Mouse (Mus musculus): ENCODE measurements around the gene Tsfm. TPM values are rescaled to one million over a fixed set of nuclear protein-coding genes. Genes with fewer than 3 reads are reported as not detected.

Tsfm gene
- polyA plus RNA-seq, 1 experiment from 2014 or later = 97.1 TPM

DNA sequence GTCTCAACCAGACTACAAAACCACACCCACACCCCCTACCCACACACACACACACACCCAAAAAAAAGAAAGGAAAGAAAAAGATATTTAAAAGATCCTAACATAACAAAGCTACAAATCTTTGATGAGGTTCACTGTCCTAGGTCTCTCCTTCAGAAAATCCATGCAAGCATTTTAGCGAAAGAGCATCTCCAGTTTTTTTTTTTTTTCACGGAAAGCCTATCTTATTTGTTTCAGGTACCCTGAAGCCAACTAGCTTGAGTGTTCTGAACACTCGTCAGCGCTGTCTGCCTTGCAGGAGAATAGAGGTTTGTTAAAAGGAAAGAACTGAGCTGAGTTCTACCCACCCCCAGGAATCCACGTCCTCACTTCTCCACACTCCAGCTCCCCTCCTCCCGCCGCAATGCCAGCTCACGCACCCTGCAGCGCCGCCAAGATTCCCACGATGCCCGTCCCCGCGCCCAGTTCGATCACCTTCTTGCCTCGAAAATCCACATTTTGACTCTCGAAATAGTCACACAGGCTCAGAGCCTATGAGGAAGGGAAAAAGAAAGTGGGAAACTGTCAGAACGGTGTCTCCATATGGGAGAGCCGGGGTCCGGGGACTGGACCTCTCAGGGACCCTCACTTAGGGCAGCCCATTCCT lies 10.1 kb upstream of the Tsfm start:
- H3K4me3 ChIP-seq (ENCODE audit: low read depth, low read length) = peak overlapping the region; percentile 84
- no peaks in the 10 kb centered on the region for H3K9me3 ChIP-seq (replicated peaks; ENCODE audit: control insufficient read depth, low read length)
- H3K27me3 ChIP-seq (ENCODE audit: control insufficient read depth, insufficient read depth, low read length) = peaks cover 8% of the 10 kb centered on the region
- no peaks in the 10 kb centered on the region; the same call in 1 of the 2 replicates for H3K4me1 ChIP-seq (ENCODE audit: control insufficient read depth, insufficient read depth, low read length)
- no peak overlapping the region for H3K27ac ChIP-seq (ENCODE audit: low read depth, low read length)
- WGBS (ENCODE audit: insufficient replicate concordance) = 2% methylated on average over 20 of the region's 20 CpGs
- peak overlapping the region; percentile 80 for H3K9ac ChIP-seq (ENCODE audit: low read depth, low read length)
- H3K4me2 ChIP-seq = peak overlapping the region; percentile 98
- no peak for ATAC-seq (replicated peaks; ENCODE audit: insufficient number of reproducible peaks, low FRiP score, low TSS enrichment)
- peaks cover 3% of the 10 kb centered on the region; the same call in 1 of the 2 replicates for H3K36me3 ChIP-seq (ENCODE audit: control insufficient read depth, insufficient read depth, low read length)

DNA sequence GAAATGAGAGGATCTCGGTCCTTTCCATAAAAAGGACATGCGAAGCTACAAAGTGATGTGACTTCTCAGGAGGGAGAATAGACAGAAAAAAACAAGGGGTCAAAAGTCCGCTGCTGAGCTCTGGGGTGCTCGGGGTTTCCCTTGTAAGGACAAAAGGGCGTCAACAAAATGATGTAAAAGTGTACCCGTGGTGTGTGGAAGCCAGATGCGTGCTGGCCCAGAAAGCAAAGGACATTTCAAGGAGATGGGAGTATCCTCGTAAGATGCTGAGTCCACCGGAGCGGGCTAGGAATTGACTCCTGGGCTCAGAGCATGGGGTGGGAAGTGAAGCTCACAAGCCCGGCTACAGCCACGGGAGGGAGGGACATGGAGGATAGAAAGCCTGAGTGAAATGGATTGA lies 7.0 kb upstream of the Tsfm start:
- 70% methylated on average over 12 of the region's 12 CpGs for WGBS (ENCODE audit: insufficient replicate concordance)
- H3K9me3 ChIP-seq (replicated peaks; ENCODE audit: control insufficient read depth, low read length) = no peaks in the 10 kb centered on the region
- no peak overlapping the region for H3K27ac ChIP-seq (ENCODE audit: low read depth, low read length)
- H3K4me2 ChIP-seq = no peak overlapping the region
- no peak for ATAC-seq (replicated peaks; ENCODE audit: insufficient number of reproducible peaks, low FRiP score, low TSS enrichment)
- H3K4me3 ChIP-seq (ENCODE audit: low read depth, low read length) = no peak overlapping the region
- no peaks in the 10 kb centered on the region for H3K36me3 ChIP-seq (ENCODE audit: control insufficient read depth, insufficient read depth, low read length)
- H3K27me3 ChIP-seq (ENCODE audit: control insufficient read depth, insufficient read depth, low read length) = peaks cover 8% of the 10 kb centered on the region
- H3K9ac ChIP-seq (ENCODE audit: low read depth, low read length) = no peak overlapping the region
- no peaks in the 10 kb centered on the region; the same call in 1 of the 2 replicates for H3K4me1 ChIP-seq (ENCODE audit: control insufficient read depth, insufficient read depth, low read length)

DNA sequence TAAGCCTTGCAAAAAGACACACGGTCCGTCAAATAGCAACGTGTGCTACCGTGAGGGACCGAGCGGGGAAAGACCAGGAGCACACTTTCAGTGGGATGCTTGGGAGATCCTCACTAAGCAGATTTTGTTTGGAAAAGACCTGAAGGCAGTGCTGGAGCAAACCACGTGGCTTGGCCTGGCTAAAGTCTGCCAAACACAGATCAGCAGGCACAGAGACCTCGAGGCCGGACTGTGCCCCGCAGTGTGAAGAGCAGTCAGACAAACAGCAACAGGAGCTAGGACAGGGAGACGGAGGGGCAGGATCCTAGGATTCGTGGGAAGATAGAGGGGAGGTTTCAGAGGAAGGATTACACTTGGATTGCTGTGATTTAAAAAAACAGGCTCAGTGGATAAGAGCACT lies 5.6 kb upstream of the Tsfm start:
- H3K36me3 ChIP-seq (ENCODE audit: control insufficient read depth, insufficient read depth, low read length) = no peaks in the 10 kb centered on the region
- peaks cover 8% of the 10 kb centered on the region for H3K27me3 ChIP-seq (ENCODE audit: control insufficient read depth, insufficient read depth, low read length)
- no peaks in the 10 kb centered on the region for H3K4me1 ChIP-seq (ENCODE audit: control insufficient read depth, insufficient read depth, low read length)
- no peak overlapping the region for H3K27ac ChIP-seq (ENCODE audit: low read depth, low read length)
- H3K4me2 ChIP-seq = no peak overlapping the region
- no peak for ATAC-seq (replicated peaks; ENCODE audit: insufficient number of reproducible peaks, low FRiP score, low TSS enrichment)
- no peaks in the 10 kb centered on the region for H3K9me3 ChIP-seq (replicated peaks; ENCODE audit: control insufficient read depth, low read length)
- H3K4me3 ChIP-seq (ENCODE audit: low read depth, low read length) = no peak overlapping the region
- H3K9ac ChIP-seq (ENCODE audit: low read depth, low read length) = no peak overlapping the region
- WGBS (ENCODE audit: insufficient replicate concordance) = 75% methylated on average over 12 of the region's 12 CpGs

DNA sequence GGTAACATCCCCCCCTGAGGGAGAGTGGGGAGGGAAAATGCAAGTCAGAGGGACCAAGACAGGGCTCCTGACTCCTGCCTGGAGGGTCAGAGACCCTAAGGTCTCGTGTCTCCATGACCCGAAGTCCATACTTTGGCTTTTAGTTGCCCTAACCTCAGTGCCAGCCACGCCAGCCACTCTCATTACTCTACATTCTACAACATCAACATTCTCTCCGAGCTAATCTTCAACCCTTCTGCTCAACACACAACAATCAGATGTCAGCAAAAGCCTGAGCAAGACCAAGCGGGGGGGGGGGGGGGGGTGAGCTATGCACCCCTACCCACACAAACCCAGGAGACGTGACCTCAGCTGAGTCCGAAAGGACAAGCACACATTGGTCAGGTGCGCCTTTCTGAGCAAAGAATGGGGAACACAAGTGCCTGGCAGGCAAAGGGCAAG lies 2.7 kb upstream of the Tsfm start:
- Histone ChIP-seq H3K36me3 (ENCODE audit: control insufficient read depth, insufficient read depth, low read length) (peaks cover 3% of the 10 kb centered on the region), H3K4me3 (ENCODE audit: low read depth, low read length) (no peak overlapping the region), H3K4me2 (no peak overlapping the region), H3K27me3 (ENCODE audit: control insufficient read depth, insufficient read depth, low read length) (no peaks in the 10 kb centered on the region), H3K27ac (ENCODE audit: low read depth, low read length) (no peak overlapping the region), H3K9me3 (replicated peaks; ENCODE audit: control insufficient read depth, low read length) (no peaks in the 10 kb centered on the region), H3K9ac (ENCODE audit: low read depth, low read length) (no peak overlapping the region), H3K4me1 (ENCODE audit: control insufficient read depth, insufficient read depth, low read length) (no peaks in the 10 kb centered on the region)
- 79% methylated on average over 8 of the region's 8 CpGs for WGBS (ENCODE audit: insufficient replicate concordance)
- no peak for ATAC-seq (replicated peaks; ENCODE audit: insufficient number of reproducible peaks, low FRiP score, low TSS enrichment)

DNA sequence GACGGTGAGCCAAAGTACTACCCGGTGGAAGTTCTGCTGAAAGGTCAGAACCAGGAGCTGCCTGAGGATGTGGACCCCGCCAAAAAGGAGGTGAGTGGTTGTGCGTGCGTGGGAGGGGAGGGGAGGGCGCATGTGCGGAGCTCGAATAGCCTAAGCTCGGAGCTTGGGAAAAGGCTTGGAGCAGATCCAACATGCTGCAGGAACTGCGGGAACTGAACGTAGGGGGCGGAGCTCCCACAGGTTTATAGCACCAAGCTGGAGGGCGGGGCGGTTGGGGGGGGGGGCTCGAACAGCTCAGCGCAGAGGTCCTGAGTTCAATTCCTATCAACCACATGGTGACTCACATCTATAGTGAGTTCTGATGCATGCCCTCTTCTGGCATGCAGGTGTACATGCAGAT lies 12.2 kb downstream of the Tsfm start:
- WGBS (ENCODE audit: insufficient replicate concordance) = 72% methylated on average over 16 of the region's 16 CpGs
- Histone ChIP-seq H3K9me3 (replicated peaks; ENCODE audit: control insufficient read depth, low read length) (no peaks in the 10 kb centered on the region), H3K27me3 (ENCODE audit: control insufficient read depth, insufficient read depth, low read length) (no peaks in the 10 kb centered on the region), H3K4me1 (ENCODE audit: control insufficient read depth, insufficient read depth, low read length) (no peaks in the 10 kb centered on the region), H3K27ac (ENCODE audit: low read depth, low read length) (no peak overlapping the region), H3K4me3 (ENCODE audit: low read depth, low read length) (no peak overlapping the region), H3K9ac (ENCODE audit: low read depth, low read length) (no peak overlapping the region), H3K4me2 (no peak overlapping the region), H3K36me3 (ENCODE audit: control insufficient read depth, insufficient read depth, low read length) (peaks cover 7% of the 10 kb centered on the region; the same call in 1 of the 2 replicates)
- no peak for ATAC-seq (replicated peaks; ENCODE audit: insufficient number of reproducible peaks, low FRiP score, low TSS enrichment)

DNA sequence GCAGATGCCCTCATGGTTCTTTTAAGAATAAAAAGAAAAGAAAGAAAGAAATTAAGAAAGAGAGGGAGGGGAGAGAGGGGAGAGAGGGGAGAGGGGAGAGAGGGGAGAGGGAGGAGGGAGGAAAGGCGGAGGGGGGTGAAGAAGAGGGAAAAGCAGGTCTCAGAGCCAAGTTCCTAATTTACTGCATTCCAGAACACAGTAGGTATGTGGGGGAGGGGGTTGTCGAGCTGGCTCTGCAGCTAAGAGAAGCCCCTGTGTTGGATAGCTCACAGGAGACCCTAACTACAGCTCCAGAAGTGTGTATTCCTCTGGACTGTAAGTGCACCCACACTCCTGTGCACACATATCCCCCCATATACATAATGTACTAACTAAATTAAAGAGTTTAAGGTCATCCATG lies 13.6 kb downstream of the Tsfm start:
- Histone ChIP-seq H3K9ac (ENCODE audit: low read depth, low read length) (no peak overlapping the region), H3K4me3 (ENCODE audit: low read depth, low read length) (no peak overlapping the region), H3K27me3 (ENCODE audit: control insufficient read depth, insufficient read depth, low read length) (no peaks in the 10 kb centered on the region), H3K27ac (ENCODE audit: low read depth, low read length) (no peak overlapping the region), H3K4me1 (ENCODE audit: control insufficient read depth, insufficient read depth, low read length) (no peaks in the 10 kb centered on the region), H3K9me3 (replicated peaks; ENCODE audit: control insufficient read depth, low read length) (no peaks in the 10 kb centered on the region), H3K4me2 (no peak overlapping the region), H3K36me3 (ENCODE audit: control insufficient read depth, insufficient read depth, low read length) (0 out of 2 replicates have a peak, but pooled peaks cover 3% of the 10 kb centered on the region)
- no peak for ATAC-seq (replicated peaks; ENCODE audit: insufficient number of reproducible peaks, low FRiP score, low TSS enrichment)
- 21% methylated on average over 2 of the region's 2 CpGs for WGBS (ENCODE audit: insufficient replicate concordance)

DNA sequence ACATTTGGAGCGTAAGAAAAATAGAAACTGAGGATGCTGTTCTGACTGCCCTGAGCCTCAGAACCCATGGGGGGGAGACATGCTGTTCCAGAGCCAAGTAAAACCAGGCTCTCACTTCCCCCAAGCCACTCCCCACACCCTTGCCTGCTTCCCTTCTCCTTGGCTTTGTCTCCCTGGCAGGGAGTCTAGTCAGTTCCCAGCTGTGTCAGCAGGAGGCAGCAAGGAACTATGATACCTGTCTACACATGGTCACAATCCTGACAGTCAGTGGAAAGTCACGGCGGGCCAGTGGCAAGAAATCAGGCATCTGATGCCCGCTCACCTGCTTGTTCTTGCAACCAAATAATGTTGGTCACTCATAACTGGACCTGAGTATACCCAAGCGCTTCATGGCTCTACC lies 14.2 kb downstream of the Tsfm start:
- H3K4me1 ChIP-seq (ENCODE audit: control insufficient read depth, insufficient read depth, low read length) = no peaks in the 10 kb centered on the region
- H3K27me3 ChIP-seq (ENCODE audit: control insufficient read depth, insufficient read depth, low read length) = no peaks in the 10 kb centered on the region
- WGBS (ENCODE audit: insufficient replicate concordance) = 57% methylated on average over 5 of the region's 5 CpGs
- H3K9ac ChIP-seq (ENCODE audit: low read depth, low read length) = no peak overlapping the region
- no peak for ATAC-seq (replicated peaks; ENCODE audit: insufficient number of reproducible peaks, low FRiP score, low TSS enrichment)
- H3K36me3 ChIP-seq (ENCODE audit: control insufficient read depth, insufficient read depth, low read length) = 0 out of 2 replicates have a peak, but pooled peaks cover 3% of the 10 kb centered on the region
- H3K9me3 ChIP-seq (replicated peaks; ENCODE audit: control insufficient read depth, low read length) = no peaks in the 10 kb centered on the region
- no peak overlapping the region for H3K4me2 ChIP-seq
- no peak overlapping the region for H3K27ac ChIP-seq (ENCODE audit: low read depth, low read length)
- H3K4me3 ChIP-seq (ENCODE audit: low read depth, low read length) = no peak overlapping the region

DNA sequence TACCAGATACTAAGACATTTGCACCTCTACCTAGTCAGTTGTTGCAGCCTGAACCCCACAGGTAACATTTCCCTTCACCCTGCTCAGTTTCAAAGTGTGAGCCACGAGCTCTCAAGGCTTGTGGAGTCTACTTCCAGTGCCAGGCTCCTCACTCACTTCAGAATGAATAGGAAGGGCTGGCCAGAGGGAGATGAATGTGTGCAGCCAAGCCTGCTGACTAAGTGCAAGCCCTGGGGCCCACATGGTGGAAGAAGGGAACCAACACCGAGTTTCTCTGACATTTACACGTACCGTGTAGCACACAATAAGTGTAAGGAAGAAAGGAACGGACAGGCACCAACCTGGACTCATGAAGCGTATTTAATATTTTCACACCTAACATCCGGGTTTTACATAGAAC lies 26.8 kb downstream of the Tsfm start:
- WGBS (ENCODE audit: insufficient replicate concordance) = 80% methylated on average over 7 of the region's 7 CpGs
- ATAC-seq (replicated peaks; ENCODE audit: insufficient number of reproducible peaks, low FRiP score, low TSS enrichment) = no peak

DNA sequence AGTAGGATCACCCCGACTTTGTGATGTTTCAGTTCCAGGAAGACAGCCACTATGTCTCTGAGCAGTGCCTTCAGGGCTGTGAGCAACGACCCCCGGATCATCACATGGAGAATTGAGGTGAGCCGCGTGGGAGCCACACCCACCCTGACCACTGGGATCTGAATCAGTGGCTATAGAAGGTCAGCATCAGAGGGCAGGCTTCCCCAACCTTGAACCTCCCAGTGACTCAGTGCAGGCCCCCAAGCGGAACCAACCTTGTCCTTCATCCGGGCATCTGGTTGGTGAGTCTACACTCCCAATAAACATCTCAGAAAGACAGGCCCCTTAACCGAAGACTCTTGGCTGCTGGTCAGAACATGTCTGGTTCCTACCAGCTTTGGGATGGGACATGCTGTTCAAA lies 27.3 kb downstream of the Tsfm start:
- Histone ChIP-seq H3K9me3 (replicated peaks; ENCODE audit: control insufficient read depth, low read length) (no peaks in the 10 kb centered on the region), H3K36me3 (ENCODE audit: control insufficient read depth, insufficient read depth, low read length) (peaks cover 10% of the 10 kb centered on the region), H3K4me3 (ENCODE audit: low read depth, low read length) (no peak overlapping the region), H3K4me2 (no peak overlapping the region), H3K9ac (ENCODE audit: low read depth, low read length) (no peak overlapping the region), H3K27ac (ENCODE audit: low read depth, low read length) (no peak overlapping the region), H3K4me1 (ENCODE audit: control insufficient read depth, insufficient read depth, low read length) (no peaks in the 10 kb centered on the region), H3K27me3 (ENCODE audit: control insufficient read depth, insufficient read depth, low read length) (no peaks in the 10 kb centered on the region)
- 83% methylated on average over 8 of the region's 8 CpGs for WGBS (ENCODE audit: insufficient replicate concordance)
- no peak for ATAC-seq (replicated peaks; ENCODE audit: insufficient number of reproducible peaks, low FRiP score, low TSS enrichment)

More for the DNA sequence above, 26.8 kb downstream of the Tsfm start:
- H3K4me2 ChIP-seq = no peak overlapping the region
- no peak overlapping the region for H3K4me3 ChIP-seq (ENCODE audit: low read depth, low read length)
- no peak overlapping the region for H3K27ac ChIP-seq (ENCODE audit: low read depth, low read length)
- H3K36me3 ChIP-seq (ENCODE audit: control insufficient read depth, insufficient read depth, low read length) = peaks cover 5% of the 10 kb centered on the region
- no peaks in the 10 kb centered on the region for H3K4me1 ChIP-seq (ENCODE audit: control insufficient read depth, insufficient read depth, low read length)
- H3K9ac ChIP-seq (ENCODE audit: low read depth, low read length) = no peak overlapping the region
- H3K9me3 ChIP-seq (replicated peaks; ENCODE audit: control insufficient read depth, low read length) = no peaks in the 10 kb centered on the region
- no peaks in the 10 kb centered on the region for H3K27me3 ChIP-seq (ENCODE audit: control insufficient read depth, insufficient read depth, low read length)
